Mouse (Mus musculus) liver, postnatal 0 days (tissue): Measurements from ENCODE around the gene 1190005I06Rik. TPM values are rescaled to one million over a fixed set of nuclear protein-coding genes. Genes with fewer than 3 reads are reported as not detected.

ENCODE experiments used
- ATAC-seq: fragments of 200-750 bp; cut with Nextera tagmentation; 2 replicates; pipeline ENCODE4 v1.8.0; 2017; ENCODE audit warnings: mild to moderate bottlenecking, moderate library complexity
- DNase-seq: peaks from one replicate; pipeline ENCODE4 v3.0.0-alpha.2; 2016
- H3K27ac ChIP-seq: fragments of 300-500 bp; sonication (generic); 2 replicates; pipeline ENCODE4 v1.5.1; 2014; ENCODE audit warnings: antibody characterized with exemption, moderate library complexity, mild to moderate bottlenecking, low read depth
- H3K27me3 ChIP-seq: fragments of 300-500 bp; sonication (generic); 2 replicates; pipeline ENCODE4 v1.6.1; 2014; ENCODE audit warnings: low read length, control low read depth, mixed read lengths; ENCODE audit not compliant: insufficient read depth
- H3K36me3 ChIP-seq: fragments of 300-500 bp; sonication (generic); replicated peaks from 2 replicates; pipeline ENCODE4 v1.6.1; 2014; ENCODE audit warnings: mild to moderate bottlenecking, control low read depth, low read length, moderate library complexity, mixed read lengths; ENCODE audit not compliant: insufficient read depth
- H3K4me1 ChIP-seq: fragments of 300-500 bp; sonication (generic); 2 replicates; pipeline ENCODE4 v1.6.1; 2014; ENCODE audit warnings: antibody characterized with exemption, mild to moderate bottlenecking, control low read depth; ENCODE audit not compliant: insufficient read depth
- H3K4me2 ChIP-seq: fragments of 300-500 bp; sonication (generic); 2 replicates; pipeline ENCODE4 v1.6.1; 2014; ENCODE audit warnings: low read depth, mild to moderate bottlenecking, low read length, moderate library complexity, mixed read lengths
- H3K4me3 ChIP-seq: fragments of 300-500 bp; sonication (generic); 2 replicates; pipeline ENCODE4 v1.5.1; 2014; ENCODE audit warnings: low read depth, low read length
- H3K9ac ChIP-seq: fragments of 300-500 bp; sonication (generic); replicated peaks from 2 replicates; pipeline ENCODE4 v1.6.1; 2014; ENCODE audit warnings: mild to moderate bottlenecking, moderate library complexity
- H3K9me3 ChIP-seq: fragments of 300-500 bp; sonication (generic); 2 replicates; pipeline ENCODE4 v1.6.1; 2016; ENCODE audit warnings: mild to moderate bottlenecking, control low read depth, low read length, mixed read lengths
- CTCF ChIP-seq: sonication (generic); IDR thresholded peaks from 2 replicates; pipeline ENCODE4 v1.5.1; 2016; ENCODE audit warnings: antibody characterized with exemption, low read depth
- EP300 ChIP-seq: IDR thresholded peaks from 2 replicates; pipeline ENCODE4 v1.6.1; 2016; ENCODE audit warnings: antibody characterized with exemption, low read depth, mild to moderate bottlenecking
- WGBS: fragments of 180-500 bp; shearing (Covaris S2); extraction: QIAGEN DNeasy Blood & Tissue Kit; methylation state at CpG from one replicate; pipeline ENCODE4 v1.1.7; 2014; ENCODE audit not compliant: insufficient replicate concordance; 5-methylcytosine and 5-hydroxymethylcytosine counted together
- polyA plus RNA-seq: library from polyadenylated mRNA; unstranded; fragments of >200 nt; fragmentation: Nextera tagmentation; extraction: Ambion mirVana; gene quantifications from 2 replicates; pipeline ENCODE4 v1.2.1, GENCODE M21; 2015

Gene 1190005I06Rik
- polyA plus RNA-seq, 1 experiment from 2014 or later = 4.8 TPM

DNA sequence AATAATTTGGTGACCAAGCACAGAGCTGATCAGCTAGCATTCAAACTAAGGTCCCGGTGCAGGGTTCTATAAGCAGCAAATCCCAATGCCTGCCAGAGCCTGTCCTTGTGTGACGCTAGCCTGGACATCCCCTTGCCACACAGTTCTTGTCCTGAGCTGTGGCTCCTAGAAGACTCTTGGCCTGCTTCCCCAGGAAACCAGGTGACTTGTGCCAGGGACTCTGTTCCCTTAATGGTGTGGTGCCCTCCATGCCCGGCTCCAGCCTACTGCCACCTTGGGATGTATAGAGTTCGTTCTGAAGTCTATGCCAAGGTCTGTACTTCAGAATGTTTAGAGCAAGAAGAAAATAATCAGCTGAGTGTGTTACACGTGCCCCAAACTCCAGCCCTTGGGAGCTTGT is 39.1 kb upstream of the 1190005I06Rik start:
- Histone ChIP-seq H3K9ac (no peak overlapping the region), H3K9me3 (no peaks in the 10 kb centered on the region), H3K4me1 (0 out of 2 replicates have a peak, but pooled peaks cover 2% of the 10 kb centered on the region), H3K4me2 (peak overlapping the region; percentile 29; the same call in 1 of the 2 replicates), H3K4me3 (no peak overlapping the region), H3K27me3 (no peaks in the 10 kb centered on the region), H3K36me3 (no peaks in the 10 kb centered on the region), H3K27ac (no peak overlapping the region)
- WGBS = 65% methylated on average over 5 of the region's 5 CpGs
- TF ChIP-seq EP300 (no peak), CTCF (no peak)
- DNase-seq (no peak), ATAC-seq (peak; percentile 16; the same call in 1 of the 2 replicates)

DNA sequence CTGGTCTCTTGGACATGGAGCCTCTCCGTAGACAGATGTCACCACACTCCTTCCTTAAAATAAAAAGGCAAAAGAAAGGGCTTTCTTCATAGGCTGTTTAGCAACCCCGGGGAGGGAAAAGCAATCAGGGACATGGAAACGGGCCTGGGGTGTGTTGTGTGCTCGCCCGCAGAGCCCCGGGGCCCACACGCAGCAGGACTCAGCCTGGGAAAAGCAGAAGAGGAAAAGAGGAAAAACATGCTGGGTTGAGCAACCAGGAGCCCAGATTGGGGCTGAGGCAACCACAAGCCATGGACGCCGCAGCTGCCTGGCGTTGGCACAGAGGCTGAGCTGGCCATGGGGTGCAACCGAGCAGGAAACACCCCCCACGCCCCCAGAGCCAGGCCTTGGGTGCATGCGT is 38.6 kb upstream of the 1190005I06Rik start:
- WGBS = 36% methylated on average over 13 of the region's 13 CpGs
- Histone ChIP-seq H3K27ac (peak overlapping the region; percentile 30; the same call in 1 of the 2 replicates), H3K4me2 (peak overlapping the region; percentile 29), H3K9me3 (no peaks in the 10 kb centered on the region), H3K4me3 (no peak overlapping the region), H3K4me1 (0 out of 2 replicates have a peak, but pooled peaks cover 2% of the 10 kb centered on the region), H3K36me3 (no peaks in the 10 kb centered on the region), H3K27me3 (no peaks in the 10 kb centered on the region), H3K9ac (no peak overlapping the region)
- DNase-seq = peak; percentile 58
- ATAC-seq = peak; percentile 65
- TF ChIP-seq EP300 (no peak), CTCF (no peak)

DNA sequence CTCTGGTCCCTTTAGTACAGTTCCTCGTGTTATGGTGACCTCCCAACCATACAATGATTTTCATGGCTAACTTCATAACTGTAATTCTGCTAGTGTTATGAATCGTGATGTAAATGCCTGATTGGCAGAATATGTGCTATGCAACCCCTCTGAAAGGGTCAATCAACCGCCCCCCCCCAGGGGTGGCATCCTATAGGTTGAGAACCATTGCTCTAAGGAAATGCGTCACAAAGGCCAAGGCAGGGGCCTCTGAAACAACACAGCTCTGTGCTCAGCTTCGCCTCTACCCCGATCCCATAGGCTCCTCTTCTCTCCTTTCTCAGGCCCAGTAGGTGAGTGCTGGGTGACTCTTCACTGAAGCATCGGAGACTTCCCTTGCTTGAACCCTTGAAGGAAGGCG is 38.2 kb upstream of the 1190005I06Rik start:
- DNase-seq (no peak), ATAC-seq (0 out of 2 replicates have a peak, but pooled peaks have one; percentile 20)
- Histone ChIP-seq H3K4me2 (no peak overlapping the region), H3K9ac (no peak overlapping the region), H3K27ac (peak overlapping the region; percentile 30; the same call in 1 of the 2 replicates), H3K9me3 (no peaks in the 10 kb centered on the region), H3K4me3 (no peak overlapping the region), H3K36me3 (no peaks in the 10 kb centered on the region), H3K27me3 (no peaks in the 10 kb centered on the region), H3K4me1 (0 out of 2 replicates have a peak, but pooled peaks cover 2% of the 10 kb centered on the region)
- WGBS = 59% methylated on average over 8 of the region's 8 CpGs
- TF ChIP-seq EP300 = no peak
- TF ChIP-seq CTCF = no peak

DNA sequence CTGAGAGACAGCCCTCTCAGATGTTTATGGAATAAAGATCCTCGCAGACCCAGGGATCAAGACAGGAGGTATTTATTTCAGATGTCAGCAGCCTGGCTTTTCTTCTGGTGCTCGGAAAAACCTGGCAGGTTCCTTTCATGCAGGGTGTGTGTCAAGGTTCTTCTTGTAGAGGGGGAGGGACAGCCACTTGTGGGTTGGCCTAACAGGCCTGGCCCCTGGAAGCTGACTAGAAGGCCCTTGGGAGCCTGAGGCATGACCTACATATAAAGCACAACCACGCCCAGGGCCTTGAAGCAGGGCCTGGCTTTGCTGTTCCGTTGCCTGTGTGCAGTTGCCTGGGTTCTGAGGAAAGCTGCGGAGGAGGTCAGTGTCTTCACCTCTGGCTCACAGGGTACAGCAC is 37.7 kb upstream of the 1190005I06Rik start:
- TF ChIP-seq CTCF (no peak), EP300 (no peak)
- WGBS = 64% methylated on average over 5 of the region's 5 CpGs
- no peak for DNase-seq
- Histone ChIP-seq H3K27ac (peak overlapping the region; percentile 30; the same call in 1 of the 2 replicates), H3K4me2 (no peak overlapping the region), H3K27me3 (no peaks in the 10 kb centered on the region), H3K4me1 (peaks cover 2% of the 10 kb centered on the region; the same call in 1 of the 2 replicates), H3K36me3 (no peaks in the 10 kb centered on the region), H3K9me3 (no peaks in the 10 kb centered on the region), H3K4me3 (no peak overlapping the region), H3K9ac (no peak overlapping the region)
- ATAC-seq = no peak

DNA sequence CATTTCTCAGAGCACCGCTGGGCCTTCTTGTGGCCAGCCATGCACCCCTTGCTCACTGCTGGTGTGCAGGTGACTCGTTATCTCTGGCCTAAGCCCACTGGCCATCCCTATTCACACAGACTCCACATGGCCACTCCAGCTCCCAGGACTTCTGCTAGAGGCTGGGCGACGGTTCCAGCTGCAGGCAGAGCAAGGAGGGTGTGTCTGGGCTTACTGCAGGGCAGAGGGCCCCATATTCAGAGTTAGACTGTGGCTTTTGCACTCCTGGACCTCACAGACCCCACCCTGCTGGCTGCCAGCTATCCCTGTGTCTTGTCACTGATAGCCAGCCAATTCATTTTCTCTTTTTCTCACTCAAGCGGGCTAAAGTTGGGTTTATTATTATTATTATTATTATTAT is 36.6 kb upstream of the 1190005I06Rik start:
- Histone ChIP-seq H3K27ac (no peak overlapping the region), H3K4me2 (no peak overlapping the region), H3K36me3 (no peaks in the 10 kb centered on the region), H3K4me1 (peaks cover 2% of the 10 kb centered on the region; the same call in 1 of the 2 replicates), H3K9me3 (no peaks in the 10 kb centered on the region), H3K9ac (no peak overlapping the region), H3K4me3 (no peak overlapping the region), H3K27me3 (no peaks in the 10 kb centered on the region)
- no peak for DNase-seq
- TF ChIP-seq CTCF (no peak), EP300 (no peak)
- no peak for ATAC-seq
- WGBS = 50% methylated on average over 5 of the region's 5 CpGs

DNA sequence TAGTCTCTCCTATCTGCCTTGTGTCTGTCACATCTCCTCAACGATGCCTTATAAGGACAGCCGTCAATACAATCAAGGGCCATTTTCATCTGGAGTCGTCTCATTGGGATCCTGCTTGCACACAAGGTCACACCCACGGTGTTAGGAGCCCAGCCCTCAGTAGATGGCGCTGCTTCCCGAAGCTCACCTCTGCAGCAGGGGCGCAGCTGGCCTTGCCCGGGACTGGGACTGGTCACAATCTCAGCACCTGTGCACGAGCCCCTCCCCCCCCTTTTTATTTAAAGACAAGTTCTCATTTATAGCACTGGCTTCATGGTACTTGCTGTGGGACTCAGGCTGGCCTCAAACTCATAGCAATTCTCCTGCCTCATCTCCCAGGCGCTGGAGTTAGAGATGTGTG is 36.2 kb upstream of the 1190005I06Rik start:
- Histone ChIP-seq H3K27ac (no peak overlapping the region), H3K27me3 (no peaks in the 10 kb centered on the region), H3K4me1 (peaks cover 2% of the 10 kb centered on the region; the same call in 1 of the 2 replicates), H3K9me3 (no peaks in the 10 kb centered on the region), H3K36me3 (no peaks in the 10 kb centered on the region), H3K4me2 (no peak overlapping the region), H3K9ac (no peak overlapping the region), H3K4me3 (no peak overlapping the region)
- WGBS = 14% methylated on average over 10 of the region's 10 CpGs
- TF ChIP-seq EP300 = no peak
- peak; percentile 88 for TF ChIP-seq CTCF
- DNase-seq (peak; percentile 86), ATAC-seq (peak; percentile 46)
